ENCODE assay signal across 8 mouse cellular contexts in the genomic region with DNA sequence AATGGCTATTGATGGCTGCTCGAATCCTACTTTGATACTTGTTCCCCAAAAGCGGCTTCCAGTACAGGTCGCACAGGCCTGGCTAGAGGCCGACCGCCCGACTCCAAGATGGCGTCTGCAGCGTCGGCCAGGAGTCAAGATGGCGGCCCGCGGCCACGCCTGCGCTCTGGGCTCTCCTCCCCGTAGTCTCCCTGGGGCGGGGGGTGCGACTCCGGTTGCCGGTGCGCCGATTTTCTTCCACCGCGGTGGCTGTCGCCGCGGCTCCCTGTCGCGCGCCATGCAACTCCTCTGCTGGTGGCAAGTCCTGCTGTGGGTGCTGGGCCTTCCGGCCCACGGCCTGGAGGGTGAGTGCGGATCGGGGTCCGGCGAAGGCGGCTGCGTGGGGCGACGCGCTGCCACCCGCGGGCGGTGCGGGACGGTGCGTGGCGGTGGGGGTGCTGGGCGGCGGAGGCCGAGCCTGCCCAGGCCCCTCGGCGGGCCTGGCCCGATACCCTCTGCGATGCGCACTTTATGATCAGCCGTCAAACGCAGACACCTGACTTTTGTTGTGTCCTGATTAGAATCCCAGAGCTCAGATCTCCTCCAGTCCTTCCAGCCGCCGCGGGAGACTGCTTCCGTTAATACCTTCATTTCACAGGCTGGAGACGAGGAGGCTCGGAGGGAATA. TPM values are rescaled to one million over a fixed set of nuclear protein-coding genes. Genes with fewer than 3 reads are reported as not detected.
DNase-seq lines count a peak whose midpoint lies in the region; ATAC-seq and TF ChIP-seq lines count a peak whose summit lies in the region.

Txndc15 (plus strand) TSS at position 150 of the 666 bp plus-strand sequence.

- intact Hi-C loops in heart, postnatal 10 days (cut with DNase I) = no loop called here

- peak within 1 kb of the TSS; percentile 51 for H3K4me2 ChIP-seq in forebrain, embryonic 14.5 days (ENCODE audit: low read length)
- H3K4me2 ChIP-seq in liver, embryonic 15.5 days = peak within 1 kb of the TSS; percentile 93
- H3K4me2 ChIP-seq in neural tube, embryonic 11.5 days (ENCODE audit: low read depth) = peak within 1 kb of the TSS; percentile 56
- H3K4me2 ChIP-seq in stomach, embryonic 16.5 days (ENCODE audit: low read depth, low read length) = peak within 1 kb of the TSS; percentile 77

- H3K27me3 ChIP-seq in ES-Bruce4 (ENCODE audit: control insufficient read depth, insufficient read depth, low read length, poor library complexity, severe bottlenecking) = no peaks in the 10 kb centered on the region
- no peaks in the 10 kb centered on the region for H3K27me3 ChIP-seq in forebrain, embryonic 14.5 days (replicated peaks; ENCODE audit: control insufficient read depth, insufficient read depth, low read length)
- H3K27me3 ChIP-seq in liver, embryonic 15.5 days = no peaks in the 10 kb centered on the region
- H3K27me3 ChIP-seq in neural tube, embryonic 11.5 days (ENCODE audit: control insufficient read depth, insufficient read depth, low read length) = no peaks in the 10 kb centered on the region
- H3K27me3 ChIP-seq in stomach, embryonic 16.5 days (ENCODE audit: control insufficient read depth, insufficient read depth, low read length) = no peaks in the 10 kb centered on the region

- H3K4me1 ChIP-seq in ES-Bruce4 (ENCODE audit: control insufficient read depth, insufficient read depth, low read length) = peaks cover 2% of the 10 kb centered on the region
- H3K4me1 ChIP-seq in forebrain, embryonic 14.5 days (ENCODE audit: control insufficient read depth, insufficient read depth, low read length) = peaks cover 9% of the 10 kb centered on the region; the same call in 1 of the 2 replicates
- peaks cover 17% of the 10 kb centered on the region for H3K4me1 ChIP-seq in liver, embryonic 15.5 days (replicated peaks)
- H3K4me1 ChIP-seq in neural tube, embryonic 11.5 days (ENCODE audit: control insufficient read depth, insufficient read depth, low read length) = no peaks in the 10 kb centered on the region
- 0 out of 2 replicates have a peak, but pooled peaks cover 2% of the 10 kb centered on the region for H3K4me1 ChIP-seq in stomach, embryonic 16.5 days (ENCODE audit: control insufficient read depth, insufficient read depth, low read length)

- TF ChIP-seq EP300 in ES-Bruce4 (IDR thresholded peaks at IDR 0.05; ENCODE audit: insufficient read depth, low read depth, low read length) = peak; percentile 63; the same call in 1 of the 2 replicates

- under 1% methylated on average over 63 of the region's 63 CpGs for WGBS in forebrain, embryonic 14.5 days
- WGBS in liver, embryonic 15.5 days (ENCODE audit: insufficient replicate concordance) = under 1% methylated on average over 63 of the region's 63 CpGs
- WGBS in neural tube, embryonic 11.5 days = under 1% methylated on average over 44 of the region's 63 CpGs
- under 1% methylated on average over 63 of the region's 63 CpGs for WGBS in stomach, embryonic 16.5 days

- no peaks in the 10 kb centered on the region for H3K36me3 ChIP-seq in ES-Bruce4 (ENCODE audit: control insufficient read depth, insufficient read depth, low read length, poor library complexity, severe bottlenecking)
- peaks cover 16% of the 10 kb centered on the region for H3K36me3 ChIP-seq in forebrain, embryonic 14.5 days (ENCODE audit: control insufficient read depth, insufficient read depth, low read length)
- peaks cover 8% of the 10 kb centered on the region for H3K36me3 ChIP-seq in liver, embryonic 15.5 days (replicated peaks)
- H3K36me3 ChIP-seq in neural tube, embryonic 11.5 days (ENCODE audit: control insufficient read depth, insufficient read depth, low read length) = peaks cover 5% of the 10 kb centered on the region
- H3K36me3 ChIP-seq in stomach, embryonic 16.5 days (ENCODE audit: control insufficient read depth, insufficient read depth, low read length) = peaks cover 3% of the 10 kb centered on the region; the same call in 1 of the 2 replicates

- no peaks in the 10 kb centered on the region for H3K9me3 ChIP-seq in ES-Bruce4 (replicated peaks; ENCODE audit: control insufficient read depth, insufficient read depth, low read length, poor library complexity, severe bottlenecking)
- no peaks in the 10 kb centered on the region for H3K9me3 ChIP-seq in forebrain, embryonic 14.5 days (replicated peaks; ENCODE audit: control insufficient read depth, low read length)
- no peaks in the 10 kb centered on the region for H3K9me3 ChIP-seq in liver, embryonic 15.5 days (replicated peaks)
- H3K9me3 ChIP-seq in neural tube, embryonic 11.5 days (ENCODE audit: control insufficient read depth, low read length) = no peaks in the 10 kb centered on the region
- H3K9me3 ChIP-seq in stomach, embryonic 16.5 days (replicated peaks; ENCODE audit: control insufficient read depth, low read length) = no peaks in the 10 kb centered on the region

- peak within 1 kb of the TSS; percentile 82 for H3K27ac ChIP-seq in ES-Bruce4 (ENCODE audit: insufficient read depth, low read length)
- H3K27ac ChIP-seq in forebrain, embryonic 14.5 days (ENCODE audit: low read depth, low read length) = peak within 1 kb of the TSS; percentile 94
- H3K27ac ChIP-seq in liver, embryonic 15.5 days (replicated peaks) = peak within 1 kb of the TSS; percentile 79
- H3K27ac ChIP-seq in neural tube, embryonic 11.5 days (ENCODE audit: low read depth, low read length) = peak within 1 kb of the TSS; percentile 83
- peak within 1 kb of the TSS; percentile 83 for H3K27ac ChIP-seq in stomach, embryonic 16.5 days (ENCODE audit: low read length)

- no peak for TF ChIP-seq CTCF in ES-Bruce4 (IDR thresholded peaks at IDR 0.05; ENCODE audit: low read depth, low read length)

- peak; percentile 95 for ATAC-seq in forebrain, embryonic 14.5 days
- ATAC-seq in liver, embryonic 15.5 days (ENCODE audit: insufficient read depth) = peak; percentile 90
- ATAC-seq in neural tube, embryonic 11.5 days (ENCODE audit: insufficient read depth, low FRiP score, low TSS enrichment) = peak; percentile 94
- ATAC-seq in stomach, embryonic 16.5 days (ENCODE audit: insufficient read depth, low FRiP score) = peak; percentile 96

- peak within 1 kb of the TSS; percentile 82 for H3K4me3 ChIP-seq in ES-Bruce4 (ENCODE audit: low read depth, low read length)
- H3K4me3 ChIP-seq in forebrain, embryonic 14.5 days (ENCODE audit: low read depth, low read length) = peak within 1 kb of the TSS; percentile 91
- H3K4me3 ChIP-seq in liver, embryonic 15.5 days (replicated peaks) = peak within 1 kb of the TSS; percentile 96
- H3K4me3 ChIP-seq in neural tube, embryonic 11.5 days (ENCODE audit: low read depth, low read length) = peak within 1 kb of the TSS; percentile 80
- H3K4me3 ChIP-seq in stomach, embryonic 16.5 days (replicated peaks; ENCODE audit: low read length) = peak within 1 kb of the TSS; percentile 81

- peak; percentile 61 for TF ChIP-seq POLR2A in ES-Bruce4 (IDR thresholded peaks at IDR 0.05; ENCODE audit: insufficient read depth, low read length)

- DNase-seq in cerebellum, adult 11 months = peak; percentile 90
- DNase-seq in forebrain, embryonic 14.5 days (ENCODE audit: low spot score) = peak; percentile 93
- peak; percentile 92 to 94 for DNase-seq in heart, postnatal 10 days
- DNase-seq in kidney, postnatal 4 days = peak; percentile 90 to 93
- peak; percentile 90 for DNase-seq in neural tube, embryonic 11.5 days (ENCODE audit: low spot score)

- peak within 1 kb of the TSS; percentile 93 for H3K9ac ChIP-seq in ES-Bruce4 (ENCODE audit: low read depth, poor library complexity, severe bottlenecking)
- peak within 1 kb of the TSS; percentile 96 for H3K9ac ChIP-seq in forebrain, embryonic 14.5 days (ENCODE audit: low read length)
- peak within 1 kb of the TSS; percentile 94 for H3K9ac ChIP-seq in liver, embryonic 15.5 days
- H3K9ac ChIP-seq in neural tube, embryonic 11.5 days (ENCODE audit: low read length) = peak within 1 kb of the TSS; percentile 80
- peak within 1 kb of the TSS; percentile 92 for H3K9ac ChIP-seq in stomach, embryonic 16.5 days (ENCODE audit: low read length)

RNA-seq across cellular contexts. Expression of gene Txndc15, which starts in this region (rescaled TPM):
- 16.6 and 18.8 TPM in 2 replicates for polyA plus RNA-seq in ES-Bruce4 (2011; ENCODE audit: insufficient read depth, insufficient read length, low read depth, missing spikeins)
- polyA plus RNA-seq in forebrain, embryonic 14.5 days (2014; fragmentation: Nextera tagmentation; extraction: Ambion mirVana) = 128 and 142 TPM in 2 replicates
- 10 to 100 TPM; 39.4 to 39.9 TPM for total RNA-seq in heart, postnatal 10 days (2021)
- polyA plus RNA-seq in liver, embryonic 15.5 days (2015; fragmentation: Nextera tagmentation; extraction: Ambion mirVana) = 28.9 and 31.0 TPM in 2 replicates
- 98.0 and 104 TPM in 2 replicates for polyA plus RNA-seq in neural tube, embryonic 11.5 days (2014; fragmentation: Nextera tagmentation; extraction: Ambion mirVana)
- polyA plus RNA-seq in stomach, embryonic 16.5 days (2015; fragmentation: Nextera tagmentation; extraction: Ambion mirVana) = 76.6 and 80.1 TPM in 2 replicates

Comparison
In these comparisons a context has a peak if more than half of its experiments do, and no peak if none do; other contexts are left out.
1. Peak in every context shown above with its lines: DNase-seq, ATAC-seq, H3K4me3 ChIP-seq and H3K27ac ChIP-seq.